Mouse (Mus musculus) left cerebral cortex, adult 9 months (tissue): ENCODE data around the gene Olfr765.
A peak's percentile ranks its signal among the peaks of the same experiment; 100 is the strongest.
"Not testable (repeated sequence)": the region's sequence is repeated elsewhere in the genome, so short reads cannot be mapped to it uniquely, and the experiment has no call there.

Experiments used
- DNase-seq, 2 experiments: peaks; one replicate each; pipeline ENCODE4 v3.0.0; 2022; ENCODE audit warnings: low spot score in 2 of 2

Olfr765 gene

DNA sequence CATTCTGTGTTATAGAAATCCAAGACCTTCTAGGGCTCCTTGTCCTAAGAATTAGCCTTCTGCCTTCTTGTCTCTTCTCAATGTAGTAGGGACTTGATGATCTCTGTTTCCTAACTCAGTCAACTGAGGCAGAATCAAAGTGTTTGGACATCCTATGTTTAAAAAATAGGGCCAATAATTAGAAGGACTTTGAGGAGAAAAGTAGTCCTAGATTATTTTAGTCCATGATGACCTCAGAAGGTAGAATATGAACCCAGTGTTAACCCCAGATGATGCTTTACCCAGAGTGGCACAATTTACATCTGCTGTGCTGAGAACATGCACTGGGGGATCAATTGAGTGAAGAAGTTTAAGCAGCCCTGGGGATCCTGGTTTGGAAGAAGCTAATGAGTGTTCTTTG lies at the start of gene Olfr765:
Gene Olfr765, minus strand, starts transcription at position 101 of the 400 bp plus-strand sequence.
- DNase-seq = not testable (repeated sequence)

DNA sequence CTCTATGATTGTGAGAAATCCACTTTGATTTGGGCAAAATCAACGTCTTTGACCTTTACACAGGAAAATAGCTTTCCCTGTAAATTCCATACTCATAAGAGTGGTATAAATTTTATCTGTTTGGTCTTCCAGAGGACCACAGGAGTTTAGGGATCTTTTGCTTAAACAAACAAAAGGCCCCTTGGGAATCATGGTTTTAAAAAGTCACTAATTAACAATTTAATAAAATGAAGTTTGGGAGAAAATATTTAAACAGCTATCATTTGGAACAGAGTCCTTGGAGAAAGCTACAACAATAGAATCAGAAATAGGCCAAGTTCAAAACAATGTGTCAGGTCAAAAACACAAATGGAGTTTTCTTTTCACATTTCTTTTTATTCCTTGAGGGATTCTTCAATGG lies 49.5 kb upstream of the Olfr765 start, which contains the start of gene Olfr768:
Gene Olfr768, minus strand, starts transcription at position 101 of the 400 bp plus-strand sequence.
- no peak for DNase-seq

GRCm38 (mm10) chr10:129082810-129083209 lies 33.0 kb upstream of the Olfr765 start, which contains the start of gene Olfr767:
TSS of gene Olfr767 (minus strand) at chr10:129082910.
- not testable (repeated sequence) for DNase-seq

DNA sequence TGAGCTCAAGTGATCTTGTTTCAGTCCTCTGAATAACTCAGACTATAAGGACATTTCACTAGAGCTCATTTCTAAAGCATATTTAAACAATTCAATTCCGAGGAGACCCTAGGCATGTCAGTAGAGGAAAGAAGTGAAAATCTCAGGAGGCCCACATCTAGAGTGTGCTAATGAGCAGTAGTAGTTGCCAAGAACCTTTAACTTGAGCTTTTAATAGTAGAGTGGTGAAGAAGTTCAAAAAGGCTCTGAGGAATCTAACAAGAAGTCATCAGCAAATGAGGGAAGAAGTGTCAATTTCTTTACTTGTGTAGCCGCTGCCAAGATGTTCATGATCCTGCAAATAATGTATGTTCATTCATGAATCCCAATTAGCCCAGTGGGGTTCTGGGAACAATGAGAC lies 19.1 kb upstream of the Olfr765 start, which contains the start of gene Olfr766-ps1:
Gene Olfr766-ps1, minus strand, starts transcription at position 101 of the 400 bp plus-strand sequence.
- no peak for DNase-seq

DNA sequence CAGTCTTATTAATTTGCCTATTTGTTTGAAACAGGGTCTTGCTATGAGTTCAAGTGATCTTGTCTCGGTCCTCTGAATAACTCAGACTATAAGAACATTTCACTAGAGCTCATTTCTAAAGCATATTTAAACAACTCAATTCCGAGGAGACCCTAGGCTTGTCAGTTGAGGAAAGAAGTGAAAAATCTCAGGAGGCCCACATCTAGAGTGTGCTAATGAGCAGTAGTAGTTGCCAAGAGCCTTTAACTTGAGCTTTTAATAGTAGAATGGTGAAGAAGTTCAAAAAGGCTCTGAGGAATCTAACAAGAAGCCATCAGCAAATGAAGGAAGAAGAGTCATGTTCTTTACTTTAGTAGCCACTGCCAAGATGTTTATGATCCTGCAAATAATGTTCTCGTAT lies 10.0 kb downstream of the Olfr765 start, which contains the start of gene Olfr764-ps1:
Gene Olfr764-ps1, minus strand, starts transcription at position 101 of the 400 bp plus-strand sequence.
- DNase-seq = no peak

DNA sequence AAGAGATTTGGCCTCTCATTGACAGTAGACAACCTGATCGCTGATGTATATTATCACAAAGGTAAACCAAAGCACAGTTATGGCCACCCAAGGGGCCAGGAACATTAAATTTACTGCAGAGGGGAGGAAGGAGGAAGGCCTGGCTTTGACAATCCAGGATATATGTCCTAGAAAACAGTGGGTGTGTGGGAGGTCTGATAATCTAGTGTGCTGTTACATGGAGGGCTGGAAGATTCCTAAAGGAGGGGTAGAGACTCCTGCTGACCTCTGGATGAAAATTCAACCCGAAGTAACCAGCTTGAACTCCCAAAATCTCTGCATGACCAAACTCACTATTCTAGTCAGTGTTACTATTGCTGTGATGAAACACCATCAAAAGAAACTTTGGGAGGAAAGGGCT lies 21.5 kb downstream of the Olfr765 start:
- no peak for DNase-seq

GRCm38 (mm10) chr10:129026018-129026662 lies 23.7 kb downstream of the Olfr765 start:
- DNase-seq = peak in 1 of 2 experiments; percentile 26

DNA sequence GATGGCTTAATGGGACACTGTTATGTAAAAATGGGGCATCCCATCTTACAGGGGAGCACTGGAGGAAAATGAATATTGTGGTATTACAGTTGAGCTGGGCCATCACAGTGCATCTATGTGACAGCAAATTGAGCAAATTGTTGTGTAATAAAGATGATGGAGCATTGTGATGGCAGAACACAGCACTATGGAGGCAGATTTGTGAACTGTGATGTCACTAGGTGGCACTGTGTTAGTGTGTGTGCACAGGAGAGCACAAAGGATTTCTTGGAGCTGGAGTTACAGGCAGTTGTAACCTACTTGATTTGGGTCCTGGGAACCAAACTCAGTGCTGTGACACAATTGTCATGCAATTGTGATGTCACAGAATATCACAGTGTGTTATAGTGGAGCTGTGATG lies 26.5 kb downstream of the Olfr765 start:
- no peak for DNase-seq

DNA sequence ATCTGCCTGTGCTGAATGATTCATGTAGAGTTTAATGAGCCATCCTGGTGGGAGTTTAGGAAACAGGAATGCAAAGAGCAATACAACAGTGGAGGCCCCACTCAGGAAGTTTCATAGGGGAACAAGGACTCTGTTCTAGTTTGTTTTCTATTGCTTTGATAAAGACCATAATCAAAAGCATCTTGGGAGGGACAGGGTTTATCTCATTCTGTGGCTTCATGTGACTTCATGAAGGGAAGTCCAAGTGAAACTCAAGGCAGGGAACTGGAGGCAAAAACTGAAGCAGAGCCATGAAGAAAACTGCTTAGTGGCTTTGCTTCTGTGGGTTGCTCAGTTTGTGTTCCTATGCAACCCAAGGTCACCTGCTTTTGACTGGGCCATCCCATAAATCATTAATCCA lies 35.3 kb downstream of the Olfr765 start:
- DNase-seq = no peak

- DNase-seq = not testable (repeated sequence)
These were observed 38.3 kb downstream of the Olfr765 start for GRCm38 (mm10) chr10:129011511-129011910.

DNA sequence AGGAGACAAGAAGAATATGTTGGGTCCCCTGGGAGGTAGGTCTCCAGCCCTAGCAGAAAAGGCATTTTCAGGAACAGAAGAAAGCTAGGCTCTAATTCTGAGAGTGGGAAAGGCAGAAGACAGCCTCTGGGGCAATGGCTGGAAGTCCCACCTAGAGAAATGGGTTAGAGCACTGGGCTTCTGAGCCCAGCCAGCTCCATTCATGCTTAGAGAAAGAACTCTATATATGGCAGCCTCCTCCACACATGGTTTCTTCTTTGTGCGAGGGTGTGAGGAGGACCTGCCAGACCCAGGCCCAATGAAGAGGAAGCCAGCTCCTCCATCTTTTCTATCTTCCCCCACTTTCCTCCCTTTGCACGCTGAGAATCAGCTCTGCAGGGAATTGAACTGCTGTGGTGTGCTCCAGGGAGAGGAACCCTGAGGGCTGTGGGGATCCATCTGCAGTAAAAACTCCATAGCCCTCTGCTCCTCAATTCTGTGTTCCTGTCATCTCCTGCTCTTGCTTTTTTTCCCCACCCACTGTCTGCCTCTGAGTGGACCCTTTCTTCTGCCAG lies 39.4 kb downstream of the Olfr765 start, which contains the start of gene Olfr763:
Gene Olfr763, plus strand, starts transcription at position 504 of the 554 bp plus-strand sequence.
- no peak for DNase-seq

DNA sequence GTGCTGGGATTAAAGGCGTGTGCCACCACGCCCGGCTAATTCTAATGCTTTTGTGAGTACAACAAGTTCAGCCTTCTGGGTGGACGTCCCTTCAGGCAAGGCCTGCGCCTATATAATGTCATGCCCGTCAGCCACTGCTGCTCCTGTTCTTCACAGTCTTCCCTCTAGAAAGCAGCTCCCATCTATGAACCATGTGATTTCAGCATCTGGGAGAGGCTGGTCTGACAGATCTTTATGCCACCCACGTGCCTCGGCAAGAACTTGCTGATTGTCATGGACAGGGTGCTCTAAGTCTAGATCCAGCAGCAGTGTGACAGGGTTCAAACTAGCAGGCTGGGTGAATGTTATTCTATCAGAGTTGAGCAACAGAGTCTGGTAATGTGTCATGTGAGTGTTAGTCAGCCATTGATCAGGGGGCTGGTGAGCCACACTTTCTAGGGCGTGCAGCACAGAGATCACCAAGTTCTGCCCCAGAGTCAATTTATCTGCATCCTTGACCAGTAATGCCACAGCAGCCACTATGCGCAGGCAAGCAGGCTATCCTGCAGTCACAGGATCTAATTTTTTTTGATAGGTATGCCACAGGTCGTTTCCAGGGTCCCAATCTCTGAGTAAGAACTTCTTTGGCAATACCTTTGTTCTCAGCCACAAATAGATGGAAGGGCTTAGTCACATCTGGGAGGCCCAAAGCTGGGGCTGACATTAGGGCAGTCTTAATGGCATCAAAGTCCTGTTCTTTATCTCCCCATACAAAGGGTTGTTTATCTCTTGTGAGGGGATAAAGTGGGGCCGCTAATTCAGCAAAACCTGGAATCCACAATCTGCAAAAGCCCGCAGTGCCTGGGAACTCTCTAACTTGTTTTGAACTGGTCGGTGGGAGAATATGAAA lies 45.5 kb downstream of the Olfr765 start:
- no peak for DNase-seq

- no peak for DNase-seq
These were observed 53.2 kb downstream of the Olfr765 start for GRCm38 (mm10) chr10:128996523-128997040.

DNA sequence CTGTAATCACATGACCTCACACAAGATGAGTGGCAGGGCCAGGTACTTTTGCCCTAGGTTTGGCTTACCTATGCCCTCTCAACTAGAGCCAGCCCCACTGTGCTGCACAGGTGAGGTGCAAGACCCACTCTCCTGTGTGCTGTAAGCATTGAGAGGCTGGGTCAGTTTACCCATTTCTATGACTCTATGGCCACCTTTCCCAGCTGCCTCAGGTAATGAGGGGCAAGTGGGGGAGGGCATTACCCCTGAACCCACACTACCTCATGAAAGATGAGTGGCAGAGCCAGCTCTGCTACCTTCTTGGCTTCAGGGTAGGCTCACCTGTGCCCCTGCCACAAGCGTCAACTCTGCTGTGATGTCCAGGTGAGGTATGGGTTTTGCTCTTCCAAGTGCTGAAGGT lies 54.0 kb downstream of the Olfr765 start:
- DNase-seq = no peak
